Mouse (Mus musculus) duodenum, adult 2 months (tissue): ENCODE measurements around the gene Treml2. TPM values are rescaled to one million over a fixed set of nuclear protein-coding genes. Genes with fewer than 3 reads are reported as not detected.

Source experiments
- polyA plus RNA-seq: library from polyadenylated mRNA; depleted of rRNA; stranded (reverse); fragments of >200 nt; gene quantifications from 2 replicates; pipeline ENCODE4 v1.2.3, GENCODE M21; 2012; ENCODE audit warnings: low replicate concordance; rRNA removed

Gene Treml2
- polyA plus RNA-seq, result 0.55 and 0.87 TPM in 2 replicates

DNA sequence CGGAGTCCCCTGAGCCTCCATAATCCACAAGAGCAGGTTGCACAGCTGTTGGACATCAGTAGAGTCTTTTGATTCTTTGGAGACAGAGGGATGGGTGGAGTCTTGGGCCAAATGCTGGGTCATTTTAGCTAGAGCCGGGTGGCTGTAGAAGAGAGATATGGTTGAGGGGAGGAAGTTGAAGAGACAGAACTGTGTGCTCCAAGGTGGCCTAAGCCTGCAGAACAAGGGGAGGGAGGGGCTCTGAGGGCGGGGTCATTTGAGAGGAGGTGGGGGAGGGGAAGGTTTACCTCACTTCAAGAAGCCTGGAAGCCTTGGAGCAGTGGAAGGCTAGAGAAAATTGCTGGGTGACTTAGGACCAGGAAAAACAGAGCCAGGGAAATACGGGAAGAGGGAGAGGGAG lies at the start of gene Treml2:
Gene Treml2, plus strand, starts transcription at position 296 of the 400 bp plus-strand sequence.

DNA sequence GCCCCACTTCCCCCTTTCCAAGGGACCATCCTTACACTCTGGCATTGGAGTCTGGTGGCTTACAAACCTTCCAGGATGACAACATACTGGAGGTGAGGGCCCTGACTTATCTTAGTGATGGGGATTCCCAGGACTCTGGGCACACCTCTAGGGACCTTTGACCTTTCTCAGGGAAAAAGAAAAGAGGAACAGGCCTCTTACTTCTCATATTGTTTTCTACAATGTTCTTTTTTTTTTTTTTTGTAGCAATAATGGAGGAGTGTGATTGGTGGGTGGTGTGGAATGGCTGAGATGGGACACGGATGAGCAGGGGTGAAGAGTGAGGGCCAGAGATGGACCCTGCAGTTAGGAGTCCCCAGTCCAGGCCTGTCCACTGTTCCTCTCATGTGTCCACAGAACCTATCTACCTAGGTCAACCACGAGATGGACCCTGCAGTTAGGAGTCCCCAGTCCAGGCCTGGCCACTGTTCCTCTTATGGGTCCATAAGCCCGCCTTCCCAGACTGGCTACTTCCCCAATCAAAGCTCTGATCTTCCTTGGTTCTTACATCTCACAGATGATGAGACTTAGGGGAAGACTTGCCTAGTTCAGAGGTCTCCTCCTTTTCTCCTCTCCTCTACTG lies 35.4 kb upstream of the Treml2 start, which contains the start of gene Treml4:
Gene Treml4, plus strand, starts transcription at position 555 of the 622 bp plus-strand sequence.

DNA sequence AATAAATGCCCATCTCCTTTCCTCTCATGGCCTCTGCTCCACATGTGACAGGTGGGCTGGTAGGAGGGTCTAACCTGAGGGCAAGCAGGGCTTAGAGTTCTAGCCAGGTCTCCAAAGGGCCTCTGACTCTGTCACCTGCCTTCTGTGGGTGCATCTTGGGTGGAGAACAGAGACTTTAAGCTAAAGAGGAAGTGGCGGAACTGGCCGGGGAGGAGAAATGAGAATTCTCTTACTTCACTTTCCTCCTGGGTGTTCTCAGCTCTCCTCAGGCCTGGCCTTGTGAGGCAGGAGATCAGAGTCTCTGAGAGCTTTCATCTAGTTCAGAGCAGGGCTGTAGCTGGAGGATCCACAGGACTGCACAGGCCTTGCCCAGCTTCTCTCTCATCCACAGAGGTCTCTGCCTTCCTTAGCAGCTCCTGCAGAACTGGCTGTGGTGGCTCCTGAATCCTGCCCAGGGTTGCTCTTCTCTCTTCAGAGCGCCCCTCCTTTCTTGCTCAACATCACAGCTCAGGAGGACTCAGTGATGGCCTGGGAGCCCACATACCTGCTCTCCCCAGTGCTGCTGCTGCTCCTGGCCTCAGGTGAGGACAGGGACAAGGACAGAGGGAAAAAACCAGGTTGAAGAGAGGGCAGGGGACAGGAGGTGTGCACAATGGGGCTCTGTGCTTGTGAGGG lies 16.7 kb downstream of the Treml2 start, which contains the start of gene B430306N03Rik:
Gene B430306N03Rik, plus strand, starts transcription at position 237 of the 675 bp plus-strand sequence.

DNA sequence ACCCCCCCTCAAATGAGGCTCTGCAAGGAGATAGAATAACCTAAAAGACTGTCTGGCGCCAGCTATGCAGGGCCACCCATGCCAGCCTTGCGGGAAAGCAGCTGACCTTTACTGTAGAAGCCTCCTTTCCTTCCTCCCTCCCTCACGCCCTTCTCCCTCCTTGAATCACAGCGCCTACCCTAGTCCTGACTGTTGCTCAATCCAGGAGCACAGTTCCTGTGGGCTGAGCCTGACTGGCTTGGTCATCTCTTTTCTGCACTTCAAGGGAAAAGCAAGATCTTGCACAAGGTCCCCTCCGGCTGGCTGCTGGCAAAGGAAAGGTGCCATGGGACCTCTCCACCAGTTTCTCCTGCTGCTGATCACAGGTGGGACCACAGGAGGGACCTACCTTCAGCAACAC lies 46.9 kb downstream of the Treml2 start, which contains the start of gene Trem2:
Gene Trem2, plus strand, starts transcription at position 171 of the 400 bp plus-strand sequence.

DNA sequence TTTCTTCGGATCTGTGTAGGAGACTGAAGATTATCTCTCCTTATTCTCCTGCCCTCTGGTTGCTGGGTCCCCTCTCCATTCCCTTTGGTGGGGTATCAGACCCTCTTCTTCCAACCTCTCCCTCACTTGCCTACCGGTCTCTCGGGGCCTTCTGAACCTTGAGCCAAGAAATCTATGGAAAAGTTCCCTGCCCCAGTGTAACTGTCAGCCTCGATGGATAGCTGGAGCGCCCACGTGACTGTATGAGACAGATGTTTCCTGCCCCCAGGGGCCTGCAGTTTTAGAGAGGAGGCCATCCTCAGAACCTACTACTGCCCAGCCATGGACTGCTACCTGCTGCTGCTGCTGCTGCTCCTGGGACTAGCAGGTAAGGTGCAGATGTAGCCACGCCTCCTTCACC lies 60.3 kb downstream of the Treml2 start, which contains the start of gene Treml1:
Gene Treml1, plus strand, starts transcription at position 301 of the 400 bp plus-strand sequence.

Other genes with a start within 250 kb of the Treml2 start
- not detected in 2 replicates for gene 1700067P10Rik, start 210.2 kb upstream of the Treml2 start, polyA plus RNA-seq
- 0.19 and 0.68 TPM in 2 replicates for gene 9830107B12Rik, start 153.2 kb upstream of the Treml2 start, polyA plus RNA-seq
- 1.1 TPM in 1 of 2 replicates, not detected in the other for gene A530064D06Rik, start 132.2 kb upstream of the Treml2 start, polyA plus RNA-seq
- gene Trem1, start 66.7 kb upstream of the Treml2 start, polyA plus RNA-seq, result 0.06 TPM in 1 of 2 replicates, not detected in the other
- gene Trem3, start 51.7 kb upstream of the Treml2 start, polyA plus RNA-seq, result not detected in 2 replicates
- 1.5 TPM in 2 replicates for gene Treml4, start 35.2 kb upstream of the Treml2 start, polyA plus RNA-seq
- gene B430306N03Rik, start 16.6 kb downstream of the Treml2 start, polyA plus RNA-seq, result 0.51 and 0.64 TPM in 2 replicates
- gene Trem2, start 46.9 kb downstream of the Treml2 start, polyA plus RNA-seq, result 0.36 and 0.89 TPM in 2 replicates
- not detected in 2 replicates for gene Treml1, start 60.4 kb downstream of the Treml2 start, polyA plus RNA-seq
- 19.6 and 32.5 TPM in 2 replicates for gene Nfya, start 110.4 kb downstream of the Treml2 start, polyA plus RNA-seq
- 2.9 and 3.4 TPM in 2 replicates for gene Oard1, start 110.5 kb downstream of the Treml2 start, polyA plus RNA-seq
- 0.97 and 2.3 TPM in 2 replicates for gene Apobec2, start 133.4 kb downstream of the Treml2 start, polyA plus RNA-seq
- 10.4 and 11.7 TPM in 2 replicates for gene Tspo2, start 152.0 kb downstream of the Treml2 start, polyA plus RNA-seq
- 62.1 and 81.4 TPM in 2 replicates for gene Unc5cl, start 155.4 kb downstream of the Treml2 start, polyA plus RNA-seq